Mouse (Mus musculus): Measurements from ENCODE around the gene Egfl8.
A peak's percentile ranks its signal among the peaks of the same experiment; 100 is the strongest.

Gene Egfl8

DNA sequence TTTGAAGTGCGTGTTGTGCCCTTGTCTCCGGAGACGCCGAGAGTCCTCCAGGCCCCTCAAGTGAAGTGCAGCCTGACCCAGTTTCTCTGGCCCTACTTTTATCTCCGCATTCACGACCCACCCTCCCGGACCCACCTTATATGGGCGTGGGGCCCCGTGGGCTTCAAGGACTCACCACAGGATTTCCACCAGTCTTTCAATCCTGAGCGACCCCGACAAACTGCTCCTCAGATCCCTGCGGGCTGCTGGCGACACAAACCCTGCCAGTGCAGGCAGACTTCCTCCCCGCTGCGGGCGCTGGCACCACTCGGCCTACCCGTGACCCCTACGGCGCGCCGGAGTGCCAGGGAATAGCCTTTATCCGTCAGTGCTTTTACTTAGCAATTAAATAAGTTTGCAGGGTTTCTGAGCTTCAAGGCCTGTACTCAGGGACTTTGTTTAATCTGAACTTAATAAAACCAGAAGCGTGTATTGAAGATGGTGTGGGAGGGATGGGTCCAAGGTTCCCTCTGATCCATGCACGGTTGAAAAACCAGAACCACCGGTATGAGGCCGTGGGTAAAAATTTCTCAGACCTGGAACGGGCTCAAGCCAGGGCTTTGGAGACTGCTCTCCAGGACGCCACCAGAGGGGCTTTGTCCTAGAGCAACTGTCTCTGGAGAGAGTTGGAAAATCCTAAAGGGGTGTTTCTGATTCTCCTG is 12.3 kb upstream of the Egfl8 start, which contains the start of gene Ppt2:
Gene Ppt2, minus strand, starts transcription at position 568 of the 701 bp plus-strand sequence.
- no peak for DNase-seq (ENCODE audit: low spot score)

GRCm38 (mm10) chr17:34627093-34627942 is 11.5 kb upstream of the Egfl8 start:
- peak; percentile 65 for DNase-seq (ENCODE audit: low spot score)

DNA sequence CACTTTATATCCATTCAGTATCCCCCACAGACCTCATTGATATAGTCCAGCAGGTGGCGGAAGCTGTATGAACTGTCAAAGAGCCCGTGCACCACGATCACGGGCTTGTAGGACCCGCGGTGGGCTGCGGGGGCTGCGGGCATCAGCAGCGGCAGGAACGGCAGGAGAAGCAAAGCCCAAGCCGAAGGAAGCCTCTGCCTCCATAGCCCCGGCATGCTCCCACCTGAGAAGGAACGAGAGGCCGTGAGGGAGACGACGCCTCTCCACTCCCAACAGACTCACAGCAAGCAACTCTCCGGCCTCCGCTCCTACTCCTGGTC is 11.0 kb upstream of the Egfl8 start:
- DNase-seq (ENCODE audit: low spot score), result no peak

GRCm38 (mm10) chr17:34626062-34626772 is 10.4 kb upstream of the Egfl8 start:
- DNase-seq (ENCODE audit: low spot score), result no peak

DNA sequence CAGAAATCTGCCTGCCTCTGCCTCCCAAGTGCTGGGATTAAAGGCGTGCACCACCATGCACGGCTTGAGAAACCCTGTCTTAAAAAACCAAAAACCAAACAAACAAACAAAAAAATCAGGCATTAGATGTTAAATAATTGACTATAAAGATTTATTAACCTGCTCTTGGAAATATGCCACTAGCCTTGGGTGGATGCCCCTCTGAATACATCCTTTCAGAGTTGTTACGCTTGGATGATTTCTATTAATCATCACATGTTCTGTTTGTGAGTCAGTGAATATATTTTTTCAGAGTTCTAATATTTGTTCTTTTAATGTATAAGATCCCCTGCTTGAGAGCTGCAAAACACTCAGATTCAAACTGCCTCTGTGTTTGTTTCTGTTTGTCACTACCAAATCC is 9.2 kb upstream of the Egfl8 start:
- DNase-seq (ENCODE audit: low spot score), result no peak

DNA sequence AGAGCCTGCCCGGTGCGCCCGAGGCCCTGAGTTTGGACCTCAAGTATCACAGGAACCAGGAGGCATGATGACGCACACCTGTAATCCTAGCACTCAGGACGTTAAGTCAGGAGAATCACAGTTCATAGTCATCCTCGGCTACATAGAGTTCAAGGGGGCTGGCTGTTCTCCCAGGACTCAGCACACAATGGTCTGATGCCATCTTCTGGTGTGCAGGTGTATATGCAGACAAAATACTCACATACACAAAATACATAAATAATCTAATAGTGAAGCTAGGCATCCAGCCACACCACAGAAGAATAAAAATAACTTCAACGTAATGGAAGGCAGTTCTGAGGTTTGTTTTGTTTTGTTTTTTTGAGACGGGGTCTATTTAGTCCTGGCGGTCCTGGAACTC is 7.4 kb upstream of the Egfl8 start:
- DNase-seq (ENCODE audit: low spot score), result no peak

- DNase-seq (ENCODE audit: low spot score), result no peak
Measured at GRCm38 (mm10) chr17:34621006-34621405, 5.2 kb upstream of the Egfl8 start.

- DNase-seq (ENCODE audit: low spot score), result no peak
Measured at GRCm38 (mm10) chr17:34618999-34619398, 3.2 kb upstream of the Egfl8 start.

GRCm38 (mm10) chr17:34613830-34614229 is 1.9 kb downstream of the Egfl8 start:
- DNase-seq (ENCODE audit: low spot score), result no peak

- no peak for DNase-seq (ENCODE audit: low spot score)
Measured at GRCm38 (mm10) chr17:34613054-34613645, 2.6 kb downstream of the Egfl8 start.

DNA sequence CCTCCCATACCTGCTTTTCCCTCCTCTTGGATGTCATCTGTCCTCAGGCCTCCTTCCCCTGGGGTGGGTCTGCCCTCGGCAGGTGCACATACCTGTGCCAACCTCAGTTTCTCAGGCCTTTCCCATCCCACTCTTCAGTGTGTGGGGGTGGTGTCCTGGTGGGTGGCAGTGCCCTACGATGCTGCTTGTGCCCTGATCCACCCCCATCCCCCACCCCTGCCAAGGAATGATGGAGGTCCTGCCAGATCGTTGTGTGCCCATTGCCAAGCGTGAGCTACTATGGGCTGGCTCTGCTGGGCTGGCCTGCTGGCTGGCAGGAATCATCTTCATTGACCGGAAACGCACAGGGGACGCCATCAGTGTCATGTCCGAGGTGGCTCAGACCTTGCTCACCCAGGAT is 4.7 kb downstream of the Egfl8 start:
- no peak for DNase-seq (ENCODE audit: low spot score)

GRCm38 (mm10) chr17:34607997-34608396 is 7.8 kb downstream of the Egfl8 start:
- DNase-seq (ENCODE audit: low spot score), result no peak

- no peak for DNase-seq (ENCODE audit: low spot score)
Measured at GRCm38 (mm10) chr17:34606186-34607039, 9.4 kb downstream of the Egfl8 start.

DNA sequence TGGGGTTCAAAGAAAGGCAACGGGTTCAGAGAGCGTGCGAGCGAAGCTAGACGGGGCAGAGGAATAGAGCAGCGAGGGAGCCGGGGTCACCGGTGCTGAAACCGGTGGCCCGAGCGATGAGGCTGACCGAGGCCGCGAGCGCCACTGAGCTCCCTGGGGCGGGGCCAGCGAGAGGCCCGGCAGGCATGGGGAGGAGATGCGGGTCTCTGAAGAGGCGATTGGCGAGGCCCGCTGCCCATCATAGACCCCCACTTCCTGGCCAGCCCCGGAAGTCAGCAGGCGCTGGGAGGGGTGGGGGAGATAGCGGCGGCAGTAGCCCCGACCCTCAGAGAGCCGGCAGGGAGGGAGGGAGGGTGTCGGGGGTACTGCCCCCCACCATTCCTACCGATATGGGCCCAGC is 10.2 kb downstream of the Egfl8 start:
- peak; percentile 94 for DNase-seq (ENCODE audit: low spot score)

DNA sequence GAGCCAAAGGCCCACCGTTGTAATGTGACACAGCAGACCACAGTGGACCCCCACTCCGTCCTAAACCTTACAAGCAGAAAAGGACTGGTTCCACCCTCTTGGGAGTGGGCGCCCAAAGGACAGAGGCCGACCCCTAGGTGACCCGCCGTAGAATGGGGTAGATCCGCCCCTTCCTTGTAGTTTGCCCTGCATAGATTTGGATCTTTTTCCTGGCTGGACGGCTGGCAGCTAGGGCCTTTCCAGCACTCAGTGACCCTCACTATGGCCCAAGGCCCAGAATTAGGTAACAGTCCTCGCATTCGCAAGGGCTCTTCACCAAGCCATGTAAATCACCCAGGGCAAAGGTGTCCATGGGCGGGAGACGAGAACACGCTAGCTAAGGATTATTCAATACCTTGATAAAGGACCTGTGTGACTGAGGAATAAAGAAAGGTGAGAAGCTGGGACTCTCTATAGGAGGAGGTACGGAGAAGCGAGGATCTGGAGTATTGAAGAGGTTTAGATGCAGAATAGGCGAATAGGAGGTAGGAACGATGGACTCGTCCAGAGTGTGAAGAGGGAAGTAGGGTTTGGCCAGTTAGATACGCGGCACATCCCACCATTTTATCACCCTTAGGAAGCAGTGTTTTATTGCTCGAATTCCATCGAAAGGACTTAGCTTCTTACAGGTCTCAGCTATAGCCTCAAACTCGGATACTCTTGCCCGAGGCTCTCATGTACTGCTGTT is 11.1 kb downstream of the Egfl8 start:
- DNase-seq (ENCODE audit: low spot score), result no peak

DNA sequence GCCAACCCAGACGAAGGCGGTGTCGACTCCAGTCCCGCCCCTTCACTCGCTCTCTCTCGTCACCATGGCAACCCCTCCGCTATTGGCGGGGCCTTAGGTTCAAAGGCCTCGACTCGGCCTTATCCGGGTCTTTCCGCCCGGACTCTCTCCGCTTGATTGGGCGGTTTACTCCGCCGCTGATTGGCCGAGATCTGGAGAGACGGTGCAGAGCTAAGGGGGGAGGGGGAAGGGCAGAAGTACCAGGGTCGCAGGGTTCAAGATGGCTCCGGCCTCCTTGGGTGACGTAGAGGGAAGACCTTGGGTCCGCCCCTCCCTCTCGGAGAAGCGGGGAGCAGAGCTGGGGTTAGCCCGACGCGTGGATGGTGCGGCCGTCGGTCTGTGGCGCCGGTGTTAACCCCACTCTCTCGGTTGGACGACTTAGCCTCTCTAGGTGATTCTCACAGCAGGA is 11.7 kb downstream of the Egfl8 start, which contains the start of gene Agpat1:
Gene Agpat1, plus strand, starts transcription at position 202 of the 448 bp plus-strand sequence.
- peak; percentile 98 for DNase-seq (ENCODE audit: low spot score)

DNA sequence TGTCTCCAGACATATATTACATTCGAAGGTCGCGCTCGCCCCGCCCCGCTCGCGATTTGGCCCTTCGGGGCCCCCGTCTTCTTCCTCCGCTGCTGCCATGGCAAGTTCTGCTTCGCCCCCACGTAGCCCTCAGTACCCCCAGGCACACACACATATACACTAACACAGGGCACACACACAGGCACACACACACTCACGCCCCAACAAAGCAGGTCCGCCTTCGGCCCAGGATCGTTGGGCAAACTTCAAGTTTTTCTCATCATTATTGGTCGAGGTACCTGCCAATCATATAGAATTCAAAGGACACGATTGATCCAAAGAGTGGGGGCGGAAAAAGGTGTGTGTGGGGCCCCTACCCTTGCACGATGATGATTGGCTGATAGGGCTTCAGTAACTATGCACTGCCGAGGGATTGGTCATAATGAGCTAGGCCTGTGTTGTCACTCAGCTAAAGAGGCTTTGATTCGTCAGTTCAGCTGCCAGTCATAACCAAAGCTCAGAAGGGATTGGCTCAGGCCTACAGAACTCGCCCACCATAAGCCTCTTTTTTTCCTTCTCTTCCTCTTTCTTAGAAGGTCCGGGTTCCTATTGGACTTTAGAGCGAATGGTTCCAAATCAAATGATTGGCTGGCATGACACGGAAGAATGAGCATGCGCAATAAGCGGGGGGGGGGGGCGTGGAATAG is 12.3 kb downstream of the Egfl8 start, which contains the start of gene Rnf5:
Gene Rnf5, minus strand, starts transcription at position 316 of the 686 bp plus-strand sequence.
- peak; percentile 97 for DNase-seq (ENCODE audit: low spot score)

- DNase-seq (ENCODE audit: low spot score), result no peak
Measured at GRCm38 (mm10) chr17:34601796-34602195, 14.0 kb downstream of the Egfl8 start.

DNA sequence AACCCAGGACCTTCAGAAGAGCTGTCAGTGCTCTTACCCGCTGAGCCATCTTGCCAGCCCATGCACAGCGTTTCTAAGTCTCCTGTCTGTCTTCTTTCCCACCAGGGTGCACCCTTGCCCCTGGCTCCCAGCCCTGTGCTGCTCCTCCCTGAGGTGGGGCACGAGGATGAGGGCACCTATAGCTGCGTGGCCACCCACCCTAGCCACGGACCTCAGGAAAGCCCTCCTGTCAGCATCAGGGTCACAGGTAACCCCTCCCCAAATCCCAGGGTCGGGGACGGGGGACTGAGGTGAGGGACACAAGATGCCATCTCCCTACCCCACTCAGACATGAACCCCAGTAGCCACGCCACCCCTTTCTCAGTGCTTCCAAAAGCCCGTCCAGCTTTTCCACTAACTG is 15.9 kb downstream of the Egfl8 start:
- DNase-seq (ENCODE audit: low spot score), result no peak

DNA sequence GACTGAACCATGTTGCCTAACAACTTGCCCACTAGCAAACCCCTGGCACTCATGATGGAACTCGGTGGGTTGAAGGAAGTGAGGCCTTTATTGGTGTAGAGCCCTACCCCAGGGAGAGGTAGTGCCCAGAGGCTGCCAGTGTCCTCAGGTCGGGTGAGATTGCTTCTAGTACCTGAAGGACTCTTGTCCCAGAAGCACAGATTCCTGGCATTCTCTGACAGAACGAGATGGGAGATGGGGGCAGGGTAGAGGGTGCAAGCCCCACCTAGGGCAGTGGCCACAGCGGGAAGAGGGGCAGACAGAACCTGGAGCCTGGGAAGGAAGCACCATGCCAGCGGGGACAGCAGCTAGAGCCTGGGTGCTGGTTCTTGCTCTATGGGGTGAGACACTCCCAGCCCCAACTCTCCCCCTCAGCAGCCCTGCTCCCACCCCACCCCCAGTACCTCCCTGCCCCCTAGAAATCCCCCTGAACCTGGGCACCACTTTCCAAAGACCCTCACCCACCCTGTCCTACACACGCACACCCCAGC is 18.1 kb downstream of the Egfl8 start, which contains the start of gene Ager:
Gene Ager, plus strand, starts transcription at position 297 of the 530 bp plus-strand sequence.
- no peak for DNase-seq (ENCODE audit: low spot score)

All from ovary, postnatal 14 days (tissue).